Mouse (Mus musculus): ENCODE measurements around the gene Nfe2. TPM values are rescaled to one million over a fixed set of nuclear protein-coding genes. Genes with fewer than 3 reads are reported as not detected.

The Nfe2 gene
- polyA plus RNA-seq, 1 experiment from 2014 or later: 0.50 TPM

DNA sequence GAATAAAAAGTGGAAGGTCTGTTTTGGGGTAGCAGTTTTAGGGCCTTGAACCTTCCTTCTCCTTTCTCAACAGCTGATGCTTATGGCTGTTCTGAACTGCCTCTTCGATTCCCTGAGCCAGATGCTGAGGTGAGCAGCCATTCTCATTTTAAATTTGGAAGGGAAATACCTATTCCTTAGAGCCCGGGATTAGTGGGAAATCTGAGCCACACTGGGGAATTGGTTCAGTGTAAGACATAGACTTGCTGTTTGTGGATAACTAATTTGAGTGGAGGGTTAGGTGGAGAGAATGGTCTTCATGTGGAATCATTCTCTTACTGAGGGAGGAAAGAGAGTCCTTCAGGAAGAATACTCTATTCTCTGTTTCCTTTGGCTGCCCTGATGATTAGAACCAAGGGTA lies 36.4 kb upstream of the Nfe2 start:
- no peak overlapping the region for H3K4me3 ChIP-seq (ENCODE audit: low read depth, low read length)
- ATAC-seq (ENCODE audit: low FRiP score, low TSS enrichment) (no peak), DNase-seq (ENCODE audit: low spot score) (no peak)
- H3K4me1 ChIP-seq (replicated peaks; ENCODE audit: control insufficient read depth, insufficient read depth): no peaks in the 10 kb centered on the region
- H3K27me3 ChIP-seq (ENCODE audit: control insufficient read depth, insufficient read depth, low read length): no peaks in the 10 kb centered on the region
- no peak overlapping the region for H3K27ac ChIP-seq (replicated peaks)
- H3K4me2 ChIP-seq (replicated peaks; ENCODE audit: low read depth): no peak overlapping the region
- H3K9me3 ChIP-seq (ENCODE audit: control insufficient read depth, low read length): no peaks in the 10 kb centered on the region
- TF ChIP-seq EP300 (optimal IDR thresholded peaks at IDR 0.05): no peak
- TF ChIP-seq CTCF (IDR thresholded peaks at IDR 0.05; ENCODE audit: low read depth): no peak
- no peak overlapping the region for H3K9ac ChIP-seq (ENCODE audit: low read length)
- 80% methylated on average over 2 of the region's 2 CpGs for WGBS
- H3K36me3 ChIP-seq (ENCODE audit: control insufficient read depth, insufficient read depth, low read length): peaks cover 9% of the 10 kb centered on the region

DNA sequence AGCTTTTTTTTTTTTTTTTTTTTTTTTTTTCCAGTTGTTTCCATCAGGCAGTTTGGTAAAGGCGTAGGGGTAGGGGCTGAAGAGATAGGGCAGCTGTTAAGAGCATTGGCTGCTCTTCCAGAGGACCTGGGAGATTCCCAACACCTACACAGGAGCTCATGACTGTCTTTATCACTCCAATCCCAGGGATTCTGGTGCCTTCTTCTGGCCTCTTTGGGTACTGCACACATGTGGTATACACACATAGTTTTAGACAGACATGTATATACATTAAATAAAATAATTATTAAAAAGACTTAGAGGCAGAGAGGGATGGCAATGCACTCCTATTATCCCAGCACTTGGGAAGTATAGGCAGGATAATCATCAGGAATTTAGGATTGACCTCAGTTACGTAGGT lies 35.2 kb upstream of the Nfe2 start:
- DNase-seq (ENCODE audit: low spot score) (no peak), ATAC-seq (ENCODE audit: low FRiP score, low TSS enrichment) (no peak)
- Histone ChIP-seq H3K4me3 (ENCODE audit: low read depth, low read length) (no peak overlapping the region), H3K4me2 (replicated peaks; ENCODE audit: low read depth) (no peak overlapping the region), H3K27ac (replicated peaks) (no peak overlapping the region), H3K9me3 (ENCODE audit: control insufficient read depth, low read length) (no peaks in the 10 kb centered on the region), H3K4me1 (replicated peaks; ENCODE audit: control insufficient read depth, insufficient read depth) (no peaks in the 10 kb centered on the region), H3K9ac (ENCODE audit: low read length) (no peak overlapping the region), H3K36me3 (ENCODE audit: control insufficient read depth, insufficient read depth, low read length) (peaks cover 9% of the 10 kb centered on the region), H3K27me3 (ENCODE audit: control insufficient read depth, insufficient read depth, low read length) (no peaks in the 10 kb centered on the region)
- WGBS: 96% methylated on average over 2 of the region's 2 CpGs
- TF ChIP-seq CTCF (IDR thresholded peaks at IDR 0.05; ENCODE audit: low read depth): peak; percentile 41
- TF ChIP-seq EP300 (optimal IDR thresholded peaks at IDR 0.05): no peak

DNA sequence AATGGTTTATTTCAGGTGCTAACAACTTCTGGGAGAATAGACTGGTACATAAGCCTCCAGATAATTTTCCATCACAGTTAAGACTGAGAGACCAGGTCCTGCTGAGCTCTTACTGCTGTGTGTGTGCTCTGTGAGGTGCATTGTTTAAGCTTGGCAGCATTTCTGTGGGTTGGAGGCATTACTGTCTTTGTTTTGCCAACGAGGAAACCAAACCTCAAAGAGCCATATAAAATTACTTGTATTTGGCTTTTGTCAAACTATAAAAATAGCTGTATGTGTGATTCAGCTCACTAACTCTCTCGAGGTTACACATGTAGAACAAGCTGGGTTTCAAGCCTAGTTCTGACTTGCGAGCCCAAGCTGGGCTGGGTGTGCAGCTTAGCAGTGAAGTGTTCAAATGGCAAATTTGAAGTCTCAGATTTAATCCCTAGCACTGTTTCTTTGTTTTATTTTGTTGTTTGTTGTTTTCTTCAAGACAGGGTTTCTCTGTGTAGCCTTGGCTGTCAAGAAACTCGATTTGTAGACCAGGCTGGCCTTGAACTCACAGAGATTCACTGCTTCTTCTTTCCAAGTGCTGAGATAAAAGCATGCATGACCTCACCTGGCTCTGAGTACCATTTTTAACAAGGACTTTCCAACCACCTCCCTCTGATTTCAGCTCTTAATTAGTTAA lies 34.6 kb upstream of the Nfe2 start:
- WGBS: 73% methylated on average over 4 of the region's 4 CpGs
- ATAC-seq (ENCODE audit: low FRiP score, low TSS enrichment): no peak
- H3K4me1 ChIP-seq (replicated peaks; ENCODE audit: control insufficient read depth, insufficient read depth): no peaks in the 10 kb centered on the region
- H3K4me2 ChIP-seq (replicated peaks; ENCODE audit: low read depth): no peak overlapping the region
- no peak overlapping the region for H3K9ac ChIP-seq (ENCODE audit: low read length)
- H3K9me3 ChIP-seq (ENCODE audit: control insufficient read depth, low read length): no peaks in the 10 kb centered on the region
- no peaks in the 10 kb centered on the region for H3K27me3 ChIP-seq (ENCODE audit: control insufficient read depth, insufficient read depth, low read length)
- DNase-seq (ENCODE audit: low spot score): no peak
- no peak for TF ChIP-seq EP300 (optimal IDR thresholded peaks at IDR 0.05)
- TF ChIP-seq CTCF (IDR thresholded peaks at IDR 0.05; ENCODE audit: low read depth): no peak
- peaks cover 9% of the 10 kb centered on the region for H3K36me3 ChIP-seq (ENCODE audit: control insufficient read depth, insufficient read depth, low read length)
- H3K4me3 ChIP-seq (ENCODE audit: low read depth, low read length): no peak overlapping the region
- H3K27ac ChIP-seq (replicated peaks): no peak overlapping the region

DNA sequence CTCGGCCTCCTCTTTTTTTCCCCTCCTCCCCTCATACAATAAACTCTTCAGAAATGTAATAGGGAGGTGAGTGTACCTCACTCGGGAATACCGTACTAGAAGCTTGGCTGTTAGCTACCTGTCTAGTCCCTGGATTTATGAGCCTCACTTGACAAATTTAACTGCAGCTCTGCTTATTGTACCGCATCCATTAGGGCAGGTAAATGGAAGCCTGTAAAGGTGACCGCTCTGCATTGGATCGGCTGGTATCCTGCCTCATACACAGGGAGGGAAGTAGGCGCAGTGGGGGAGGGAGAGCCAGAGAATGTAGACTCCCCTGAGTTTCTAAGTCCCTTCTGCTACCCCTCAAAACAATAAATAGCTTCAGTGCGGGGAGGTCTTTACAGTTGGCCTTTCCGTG lies 32.6 kb upstream of the Nfe2 start:
- TF ChIP-seq EP300 (optimal IDR thresholded peaks at IDR 0.05): no peak
- TF ChIP-seq CTCF (IDR thresholded peaks at IDR 0.05; ENCODE audit: low read depth): no peak
- H3K9me3 ChIP-seq (ENCODE audit: control insufficient read depth, low read length): no peaks in the 10 kb centered on the region
- H3K36me3 ChIP-seq (ENCODE audit: control insufficient read depth, insufficient read depth, low read length): peaks cover 4% of the 10 kb centered on the region; the same call in 1 of the 2 replicates
- no peak overlapping the region for H3K27ac ChIP-seq (replicated peaks)
- H3K9ac ChIP-seq (ENCODE audit: low read length): no peak overlapping the region
- ATAC-seq (ENCODE audit: low FRiP score, low TSS enrichment): no peak
- no peaks in the 10 kb centered on the region for H3K27me3 ChIP-seq (ENCODE audit: control insufficient read depth, insufficient read depth, low read length)
- no peak overlapping the region for H3K4me2 ChIP-seq (replicated peaks; ENCODE audit: low read depth)
- H3K4me3 ChIP-seq (ENCODE audit: low read depth, low read length): no peak overlapping the region
- H3K4me1 ChIP-seq (replicated peaks; ENCODE audit: control insufficient read depth, insufficient read depth): peaks cover 1% of the 10 kb centered on the region; the same call in 1 of the 2 replicates
- DNase-seq (ENCODE audit: low spot score): no peak
- 83% methylated on average over 9 of the region's 9 CpGs for WGBS

DNA sequence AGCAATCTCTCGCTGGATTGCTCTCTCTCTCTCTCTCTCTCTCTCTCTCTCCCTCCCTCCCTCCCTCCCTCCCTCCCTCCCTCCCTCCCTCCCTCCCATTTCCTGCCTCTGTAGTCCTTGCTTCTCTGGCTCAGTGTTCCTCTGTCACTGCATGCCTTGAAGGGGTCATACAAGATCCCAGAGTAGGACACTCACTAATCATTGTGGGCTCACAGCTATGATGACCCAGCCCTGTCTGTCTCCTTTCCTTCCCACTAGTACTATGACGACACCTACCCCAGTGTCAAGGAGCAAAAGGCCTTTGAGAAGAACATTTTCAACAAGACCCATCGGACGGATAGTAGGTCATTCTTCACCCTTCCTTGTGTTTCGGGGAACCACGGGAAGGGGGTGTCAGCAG lies 32.2 kb upstream of the Nfe2 start:
- no peak for DNase-seq (ENCODE audit: low spot score)
- Histone ChIP-seq H3K27me3 (ENCODE audit: control insufficient read depth, insufficient read depth, low read length) (no peaks in the 10 kb centered on the region), H3K4me2 (replicated peaks; ENCODE audit: low read depth) (no peak overlapping the region), H3K36me3 (ENCODE audit: control insufficient read depth, insufficient read depth, low read length) (peaks cover 4% of the 10 kb centered on the region; the same call in 1 of the 2 replicates), H3K9ac (ENCODE audit: low read length) (no peak overlapping the region), H3K4me1 (replicated peaks; ENCODE audit: control insufficient read depth, insufficient read depth) (peaks cover 4% of the 10 kb centered on the region; the same call in 1 of the 2 replicates), H3K9me3 (ENCODE audit: control insufficient read depth, low read length) (no peaks in the 10 kb centered on the region), H3K4me3 (ENCODE audit: low read depth, low read length) (no peak overlapping the region), H3K27ac (replicated peaks) (no peak overlapping the region)
- TF ChIP-seq EP300 (optimal IDR thresholded peaks at IDR 0.05) (no peak), CTCF (IDR thresholded peaks at IDR 0.05; ENCODE audit: low read depth) (no peak)
- 68% methylated on average over 6 of the region's 6 CpGs for WGBS
- ATAC-seq (ENCODE audit: low FRiP score, low TSS enrichment): no peak

DNA sequence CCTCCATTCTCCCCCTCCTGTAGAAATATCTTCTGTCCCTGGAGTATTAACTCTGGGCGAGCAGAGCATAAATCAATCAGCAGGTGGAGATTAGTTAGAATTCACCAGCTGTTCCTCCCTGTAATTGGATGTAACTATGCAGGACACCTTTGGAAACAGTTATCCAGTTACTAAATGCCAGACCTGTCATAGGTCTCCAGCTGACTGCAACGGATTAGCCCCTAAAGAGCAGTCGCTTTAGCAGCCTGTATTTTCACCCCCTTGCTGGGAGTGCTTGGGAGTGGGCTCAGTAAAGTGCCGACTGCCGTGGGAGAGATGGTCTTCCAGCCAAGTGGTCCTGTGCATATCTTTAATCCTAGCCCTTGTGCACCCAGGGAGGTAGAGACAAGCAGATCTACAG lies 31.4 kb upstream of the Nfe2 start:
- Histone ChIP-seq H3K4me1 (replicated peaks; ENCODE audit: control insufficient read depth, insufficient read depth) (peaks cover 10% of the 10 kb centered on the region; the same call in 1 of the 2 replicates), H3K4me3 (ENCODE audit: low read depth, low read length) (no peak overlapping the region), H3K4me2 (replicated peaks; ENCODE audit: low read depth) (no peak overlapping the region), H3K36me3 (ENCODE audit: control insufficient read depth, insufficient read depth, low read length) (peaks cover 4% of the 10 kb centered on the region; the same call in 1 of the 2 replicates), H3K9ac (ENCODE audit: low read length) (no peak overlapping the region), H3K9me3 (ENCODE audit: control insufficient read depth, low read length) (no peaks in the 10 kb centered on the region), H3K27me3 (ENCODE audit: control insufficient read depth, insufficient read depth, low read length) (no peaks in the 10 kb centered on the region), H3K27ac (replicated peaks) (no peak overlapping the region)
- WGBS: 60% methylated on average over 5 of the region's 5 CpGs
- ATAC-seq (ENCODE audit: low FRiP score, low TSS enrichment): no peak
- TF ChIP-seq EP300 (optimal IDR thresholded peaks at IDR 0.05): no peak
- TF ChIP-seq CTCF (IDR thresholded peaks at IDR 0.05; ENCODE audit: low read depth): no peak
- DNase-seq (ENCODE audit: low spot score): no peak
